In genomic region chr9:60067241-60067640, GRCm38 (mm10) we compare ENCODE assay signal across 14 mouse cellular contexts.
"Had no signal": no experiment of that assay in that cellular context is flagged by ENCODE, and none has a peak within 500 bp of the region (broad histone marks: within the 10 kb centered on the region; RNA-seq: fewer than 3 reads in every experiment).

No protein-coding gene starts in this region.

- ATAC-seq: hindbrain, embryonic 16.5 days; intestine, embryonic 16.5 days; liver, embryonic 12.5 days had no signal

- DNase-seq: gastrocnemius, postnatal 14 days; gastrocnemius, postnatal 36 days; heart, adult 18-20 months; heart, postnatal 10 days; kidney, adult 11 months; kidney, adult 2 months; kidney, adult 9 months; kidney, postnatal 14 days; kidney, postnatal 36 days; layer of hippocampus, adult 9-11 months; layer of hippocampus, postnatal 36 days had no signal
